Mouse (Mus musculus) spleen, adult 2 months (tissue): ENCODE results near the gene Arl13b.

Experiments
- CTCF ChIP-seq: fragments of 200-500 bp; IDR thresholded peaks from 2 replicates; pipeline ENCODE4 v1.5.1; 2011; ENCODE audit warnings: mild to moderate bottlenecking, inconsistent platforms; ENCODE audit not compliant: insufficient read depth, insufficient read length, insufficient replicate concordance; ENCODE audit errors: extremely low read depth
- POLR2A ChIP-seq: fragments of 200-500 bp; IDR thresholded peaks from 2 replicates; pipeline ENCODE4 v1.6.1; 2011; ENCODE audit warnings: low read depth, low read length, inconsistent platforms

- TF ChIP-seq POLR2A (no peak), CTCF (no peak)
These were observed 68.6 kb downstream of the Arl13b start for GRCm38 (mm10) chr16:62778282-62778681.
